Mouse (Mus musculus): ENCODE results near the gene Eps8l2.
A peak's percentile ranks its signal among the peaks of the same experiment; 100 is the strongest.

Gene Eps8l2

DNA sequence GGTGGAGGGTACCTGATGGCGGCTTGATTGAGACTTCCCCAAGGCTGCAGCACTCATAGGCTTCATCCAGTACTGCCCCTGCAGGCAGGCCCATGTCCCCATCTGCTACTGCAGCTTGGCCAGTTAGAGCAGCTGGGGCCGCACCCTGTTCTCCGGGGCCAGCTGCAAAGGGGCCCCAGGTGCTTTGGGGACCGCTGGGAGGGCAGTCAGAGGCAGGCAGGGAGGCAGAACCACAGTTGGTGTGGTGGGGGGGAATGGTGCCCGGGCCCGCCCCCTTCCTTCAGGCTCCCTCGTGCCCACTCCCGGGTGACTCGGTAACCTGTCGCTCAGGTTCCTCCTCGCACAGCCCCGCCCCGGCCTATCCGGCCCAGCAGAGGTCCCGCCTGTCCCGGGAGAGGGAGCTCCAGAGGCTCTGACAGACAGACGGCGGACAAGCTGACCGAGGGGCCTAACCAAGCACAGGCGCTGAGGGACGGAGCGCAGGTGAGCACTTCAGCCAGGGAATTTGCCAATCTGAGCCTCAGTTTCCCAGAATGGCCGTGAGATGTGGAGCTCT lies at the start of gene Eps8l2:
Gene Eps8l2 (plus strand): TSS at position 305 of the 556 bp plus-strand sequence.
- no peak for DNase-seq (ENCODE audit: low spot score)

- no peak for DNase-seq (ENCODE audit: low spot score)
These were observed 46.6 kb upstream of the Eps8l2 start, which contains the start of gene Drd4 for GRCm38 (mm10) chr7:141291921-141292582. Gene Drd4 (plus strand): TSS chr7:141292006.

GRCm38 (mm10) chr7:141292583-141293388 lies 45.9 kb upstream of the Eps8l2 start:
- no peak for DNase-seq (ENCODE audit: low spot score)

GRCm38 (mm10) chr7:141293852-141294471 lies 44.7 kb upstream of the Eps8l2 start:
- no peak for DNase-seq (ENCODE audit: low spot score)

DNA sequence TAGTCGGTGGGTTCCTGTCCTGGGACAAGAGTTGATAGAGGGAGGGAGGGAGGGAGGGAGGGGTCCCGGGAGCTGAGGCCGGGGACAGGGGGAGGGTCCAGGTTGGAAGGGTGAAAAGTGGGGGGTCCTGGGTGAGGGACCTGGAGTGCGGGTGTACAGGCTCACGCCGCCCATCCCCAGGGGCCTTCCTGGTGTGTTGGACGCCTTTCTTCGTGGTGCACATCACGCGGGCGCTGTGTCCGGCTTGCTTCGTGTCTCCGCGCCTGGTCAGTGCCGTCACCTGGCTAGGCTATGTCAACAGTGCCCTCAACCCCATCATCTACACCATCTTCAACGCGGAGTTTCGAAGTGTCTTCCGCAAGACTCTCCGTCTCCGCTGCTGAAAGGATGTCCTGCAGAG lies 44.2 kb upstream of the Eps8l2 start:
- DNase-seq (ENCODE audit: low spot score) = no peak

GRCm38 (mm10) chr7:141297926-141298650 lies 40.6 kb upstream of the Eps8l2 start:
- DNase-seq (ENCODE audit: low spot score) = no peak

DNA sequence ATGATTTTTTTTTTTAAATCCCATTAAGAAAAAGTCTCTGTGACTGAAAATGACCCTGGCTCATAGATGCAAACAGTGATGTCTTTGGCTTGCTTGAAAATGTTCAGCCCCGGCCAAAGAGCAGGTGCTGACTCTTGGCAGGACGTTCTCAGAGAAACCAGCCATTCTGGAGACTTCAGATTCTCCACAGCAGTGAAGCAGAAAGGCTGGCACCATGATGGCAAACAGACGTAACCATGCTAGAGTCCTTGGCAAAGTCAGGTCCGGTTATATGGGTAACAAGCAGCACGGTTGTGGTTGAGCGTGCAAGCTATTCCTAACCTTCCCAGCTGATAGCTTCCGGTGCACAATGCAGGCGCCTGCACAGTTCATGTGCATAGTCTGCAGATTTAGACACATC lies 39.5 kb upstream of the Eps8l2 start:
- DNase-seq (ENCODE audit: low spot score) = no peak

DNA sequence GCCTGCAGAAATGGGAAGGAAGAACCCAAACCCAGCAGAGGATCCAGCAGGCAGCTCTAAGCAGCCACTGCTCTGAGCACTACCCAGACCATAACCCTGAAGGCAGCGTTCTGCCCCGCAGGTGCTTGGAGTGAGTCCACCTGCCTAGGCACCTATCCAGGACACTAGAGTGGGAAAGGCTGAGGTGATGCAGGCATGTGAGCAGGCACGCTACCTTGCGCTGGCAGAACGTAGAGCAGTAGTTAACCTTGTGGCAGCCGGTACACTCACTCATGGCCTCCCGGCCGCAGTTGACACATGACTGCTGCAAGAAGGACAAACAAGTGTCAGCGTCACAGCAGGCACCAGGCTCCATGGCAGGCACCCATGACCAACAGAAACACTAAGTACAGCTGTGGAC lies 37.3 kb upstream of the Eps8l2 start:
- no peak for DNase-seq (ENCODE audit: low spot score)

- DNase-seq (ENCODE audit: low spot score) = no peak
These were observed 35.9 kb upstream of the Eps8l2 start for GRCm38 (mm10) chr7:141302702-141303268.

DNA sequence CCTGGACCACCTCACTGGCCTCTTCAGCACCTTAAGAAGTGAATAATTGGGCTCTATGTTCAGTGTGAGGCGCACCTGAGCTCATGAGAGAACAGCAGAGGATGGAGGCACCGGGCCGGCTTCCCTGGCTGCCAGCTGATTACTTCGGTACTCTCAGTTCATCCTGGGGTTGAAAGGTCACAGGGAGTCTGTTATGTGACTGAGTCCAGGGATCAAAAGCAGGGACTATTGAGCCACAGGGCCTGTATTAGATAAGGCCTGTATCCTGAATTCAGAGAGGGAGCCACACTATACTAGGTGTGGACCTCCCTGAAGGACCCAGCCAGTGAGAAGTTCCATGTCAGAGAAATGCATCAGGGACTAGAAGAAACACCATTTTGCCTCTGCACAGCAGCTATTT lies 34.1 kb upstream of the Eps8l2 start:
- DNase-seq (ENCODE audit: low spot score) = no peak

- DNase-seq (ENCODE audit: low spot score) = no peak
These were observed 24.3 kb upstream of the Eps8l2 start for GRCm38 (mm10) chr7:141314416-141314815.

DNA sequence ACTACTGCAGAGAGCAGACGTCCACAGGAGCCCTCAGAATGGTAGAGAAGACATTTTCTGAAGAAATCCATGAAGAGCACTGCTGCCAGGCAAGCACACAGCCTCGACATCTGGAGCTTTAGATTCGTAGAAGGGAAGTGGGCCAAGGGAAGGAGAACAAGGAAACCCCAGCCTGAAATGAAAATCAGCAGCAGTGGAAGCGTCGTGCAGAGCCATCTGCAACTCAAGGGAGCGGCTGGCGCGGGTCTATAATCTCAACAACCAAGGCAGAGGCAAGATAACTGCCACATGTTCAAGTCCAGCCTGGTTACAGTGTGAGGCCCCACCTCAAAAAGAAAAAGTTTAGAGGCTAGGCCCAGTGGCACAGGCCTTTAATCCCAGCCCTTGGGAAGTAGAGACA lies 23.6 kb upstream of the Eps8l2 start:
- no peak for DNase-seq (ENCODE audit: low spot score)

DNA sequence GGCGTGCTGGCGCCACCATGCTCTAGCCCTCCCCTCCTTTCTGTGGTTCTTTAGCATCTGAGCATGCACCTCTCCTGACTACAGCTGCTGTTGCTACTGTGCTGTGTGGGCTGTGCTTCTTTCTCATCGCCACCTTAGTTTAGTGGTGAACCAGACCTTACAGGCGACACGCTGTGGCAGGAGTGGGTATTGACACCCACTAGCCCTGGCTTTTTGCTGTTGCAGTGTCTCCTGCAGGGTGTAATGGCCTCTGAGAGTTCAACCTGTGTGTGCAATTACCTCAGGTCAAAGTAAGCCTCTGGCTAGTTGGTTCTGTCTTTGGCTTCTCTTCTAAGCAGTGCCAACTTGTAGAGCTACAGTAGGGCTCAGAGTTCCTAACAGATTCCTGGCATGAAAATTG lies 22.7 kb upstream of the Eps8l2 start:
- DNase-seq (ENCODE audit: low spot score) = no peak

GRCm38 (mm10) chr7:141317619-141318132 lies 21.0 kb upstream of the Eps8l2 start:
- no peak for DNase-seq (ENCODE audit: low spot score)

DNA sequence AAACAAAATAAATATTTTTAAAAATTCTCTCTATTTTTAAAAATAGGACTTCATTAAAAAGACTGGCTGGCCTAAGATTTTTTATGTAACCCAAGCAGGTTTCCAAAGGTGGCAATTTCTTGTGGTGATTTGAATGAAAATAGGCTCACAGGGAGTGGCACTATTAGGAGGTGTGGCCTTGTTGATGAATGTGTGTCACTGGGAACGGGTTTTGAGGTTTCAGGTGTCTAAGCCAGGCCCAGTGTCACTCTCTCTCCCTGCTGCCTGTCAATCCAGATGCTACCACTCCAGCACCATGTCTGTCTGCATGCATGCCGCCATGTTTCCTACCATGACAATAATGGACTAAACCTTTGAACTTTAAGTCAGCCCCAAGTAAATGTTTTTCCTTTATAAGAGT lies 19.2 kb upstream of the Eps8l2 start:
- DNase-seq (ENCODE audit: low spot score) = no peak

- no peak for DNase-seq (ENCODE audit: low spot score)
These were observed 14.0 kb upstream of the Eps8l2 start for GRCm38 (mm10) chr7:141324686-141325085.

- DNase-seq (ENCODE audit: low spot score) = peak; percentile 43
These were observed 11.9 kb upstream of the Eps8l2 start for GRCm38 (mm10) chr7:141326546-141327446.

DNA sequence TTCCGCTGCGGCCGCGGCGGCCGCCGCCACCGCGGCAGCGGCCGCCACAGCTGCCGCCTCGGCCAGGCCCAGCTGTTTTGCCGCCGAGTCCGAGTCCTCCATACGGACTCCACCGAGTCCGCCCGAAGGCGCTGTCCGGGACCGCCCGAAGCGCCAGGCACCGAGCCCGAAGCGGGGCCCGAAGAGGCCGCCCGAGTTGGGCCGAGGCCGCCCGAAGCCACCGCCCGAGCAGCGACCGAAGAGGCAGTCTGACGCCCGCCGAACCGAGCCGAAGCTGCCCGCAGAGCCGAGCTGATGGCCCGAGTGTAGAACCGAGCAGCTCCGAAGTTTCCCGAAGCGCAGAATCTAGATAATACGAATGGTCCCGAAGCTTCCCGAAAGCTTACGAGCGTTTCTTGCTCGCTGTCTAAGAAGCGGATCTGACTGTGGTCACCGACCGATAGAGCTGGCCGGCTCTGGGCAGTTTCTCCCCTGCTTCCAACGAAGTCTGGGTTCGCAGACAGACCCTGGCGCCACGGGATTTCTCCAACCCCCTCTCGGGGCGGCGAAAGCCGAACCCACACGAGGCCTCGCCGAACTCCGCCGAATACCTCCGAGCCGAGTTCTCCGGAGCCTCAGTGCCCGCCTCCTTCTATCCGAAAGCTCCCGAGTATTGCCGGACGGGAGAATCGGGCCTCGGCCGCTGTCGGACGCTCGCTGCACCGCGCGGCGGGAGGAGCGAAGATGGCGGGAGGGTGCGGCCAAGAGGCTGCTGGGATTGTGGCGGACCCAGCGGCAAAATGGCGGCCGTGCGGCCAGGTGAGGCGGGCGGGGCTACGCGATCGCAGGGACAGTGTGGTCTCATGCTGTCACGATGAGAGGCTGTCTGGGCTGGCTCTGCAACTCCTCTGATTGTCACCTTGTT lies 11.0 kb upstream of the Eps8l2 start, which contains the start of the genes Deaf1 and Tmem80:
Gene Deaf1 (minus strand): TSS at position 222 of the 904 bp plus-strand sequence.
Gene Tmem80 (plus strand): TSS at position 271 of the 904 bp plus-strand sequence.
- DNase-seq (ENCODE audit: low spot score) = peak; percentile 100

GRCm38 (mm10) chr7:141328373-141328990 lies 10.2 kb upstream of the Eps8l2 start:
- DNase-seq (ENCODE audit: low spot score) = no peak

Data from left cerebral cortex, adult 11 months (tissue).